Mouse (Mus musculus) thymus, postnatal 36 days (tissue): ENCODE data around the gene Otud5.
"Not testable (repeated sequence)": the region's sequence is repeated elsewhere in the genome, so short reads cannot be mapped to it uniquely, and the experiment has no call there.

Source experiments
- DNase-seq, 2 experiments: peaks; one replicate each; pipeline ENCODE4 v3.0.0; 2022; ENCODE audit warnings: mixed read lengths in 2 of 2

Otud5 gene

GRCm38 (mm10) chrX:7841163-7842162 lies at the start of gene Otud5:
Otud5 (plus strand) TSS chrX:7841364.
- DNase-seq = peak; percentile 93 to 97

GRCm38 (mm10) chrX:7793361-7793760 lies 47.8 kb upstream of the Otud5 start:
- no peak for DNase-seq

GRCm38 (mm10) chrX:7795016-7795415 lies 46.1 kb upstream of the Otud5 start:
- peak; percentile 19 to 23 for DNase-seq

GRCm38 (mm10) chrX:7797327-7797726 lies 43.8 kb upstream of the Otud5 start:
- DNase-seq = no peak

GRCm38 (mm10) chrX:7802157-7802556 lies 39.0 kb upstream of the Otud5 start:
- DNase-seq = not testable (repeated sequence)

- peak in 1 of 2 experiments; percentile 21 for DNase-seq
Measured at GRCm38 (mm10) chrX:7815016-7815415, 26.1 kb upstream of the Otud5 start.

- DNase-seq = peak in 1 of 2 experiments; percentile 15
Measured at GRCm38 (mm10) chrX:7821865-7822779, 19.0 kb upstream of the Otud5 start, which contains the start of gene Kcnd1. Kcnd1 (plus strand) TSS chrX:7822289.

GRCm38 (mm10) chrX:7837146-7837545 lies 4.0 kb upstream of the Otud5 start:
- DNase-seq = no peak

GRCm38 (mm10) chrX:7840842-7841162 lies 362 bp upstream of the Otud5 start:
- no peak for DNase-seq

GRCm38 (mm10) chrX:7842318-7842717 lies 1.2 kb downstream of the Otud5 start:
- peak; percentile 25 to 60 for DNase-seq

- no peak for DNase-seq
Measured at GRCm38 (mm10) chrX:7847845-7848244, 6.7 kb downstream of the Otud5 start.

GRCm38 (mm10) chrX:7854578-7854977 lies 13.4 kb downstream of the Otud5 start:
- peak; percentile 15 to 26 for DNase-seq

- no peak for DNase-seq
Measured at GRCm38 (mm10) chrX:7859191-7859753, 18.1 kb downstream of the Otud5 start.

GRCm38 (mm10) chrX:7863181-7863580 lies 22.0 kb downstream of the Otud5 start:
- DNase-seq = no peak

- no peak for DNase-seq
Measured at GRCm38 (mm10) chrX:7864551-7864950, 23.4 kb downstream of the Otud5 start.

GRCm38 (mm10) chrX:7865343-7865742 lies 24.2 kb downstream of the Otud5 start:
- DNase-seq = peak in 1 of 2 experiments; percentile 31

- DNase-seq = no peak
Measured at GRCm38 (mm10) chrX:7865786-7866185, 24.6 kb downstream of the Otud5 start.

- DNase-seq = no peak
Measured at GRCm38 (mm10) chrX:7867141-7867540, 26.0 kb downstream of the Otud5 start.

GRCm38 (mm10) chrX:7868506-7868905 lies 27.3 kb downstream of the Otud5 start:
- DNase-seq = no peak

GRCm38 (mm10) chrX:7869826-7870225 lies 28.7 kb downstream of the Otud5 start:
- DNase-seq = no peak

- DNase-seq = peak; percentile 83 to 92
Measured at GRCm38 (mm10) chrX:7878007-7878419, 36.8 kb downstream of the Otud5 start, which contains the start of gene Pim2. Pim2 (plus strand) TSS chrX:7878262.

GRCm38 (mm10) chrX:7878495-7878894 lies 37.3 kb downstream of the Otud5 start:
- peak in 1 of 2 experiments; percentile 25 for DNase-seq

GRCm38 (mm10) chrX:7879819-7880218 lies 38.7 kb downstream of the Otud5 start:
- peak; percentile 48 to 57 for DNase-seq
